Mouse (Mus musculus): ENCODE data around the gene Nup205.

Nup205 gene

DNA sequence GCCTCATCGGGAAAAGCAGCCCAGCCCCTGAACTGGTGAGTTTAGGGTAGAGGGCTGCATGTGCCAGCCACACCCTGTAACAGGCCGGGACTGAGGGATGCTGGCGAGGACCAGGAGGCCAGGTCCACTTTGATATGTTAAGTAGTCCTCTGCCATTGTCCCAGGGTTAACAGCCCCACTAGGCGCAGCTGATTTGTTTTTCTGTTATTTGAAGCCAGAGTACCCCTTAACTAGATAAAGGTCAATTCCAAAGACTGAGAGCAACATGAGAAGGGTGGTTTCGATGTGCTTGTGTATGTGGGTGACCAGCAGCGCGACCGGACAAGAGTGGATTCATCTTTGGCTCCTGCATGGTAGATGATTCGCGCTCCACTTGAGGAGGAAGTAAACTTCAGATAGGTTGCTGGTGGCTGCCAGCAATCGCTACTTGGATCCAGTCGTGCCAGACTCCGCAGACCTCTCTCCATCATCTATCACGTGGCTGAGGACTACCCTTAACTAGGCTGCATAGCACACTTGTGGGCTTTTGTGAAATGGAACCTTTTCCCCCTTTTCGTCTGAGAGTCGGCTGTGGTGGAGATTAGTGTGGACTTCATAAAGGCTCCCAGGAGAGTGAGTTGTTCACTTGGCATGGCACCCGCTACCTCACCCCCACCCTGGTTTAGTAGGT, 74.7 kb downstream of the Nup205 start:
- no peak for DNase-seq

DNA sequence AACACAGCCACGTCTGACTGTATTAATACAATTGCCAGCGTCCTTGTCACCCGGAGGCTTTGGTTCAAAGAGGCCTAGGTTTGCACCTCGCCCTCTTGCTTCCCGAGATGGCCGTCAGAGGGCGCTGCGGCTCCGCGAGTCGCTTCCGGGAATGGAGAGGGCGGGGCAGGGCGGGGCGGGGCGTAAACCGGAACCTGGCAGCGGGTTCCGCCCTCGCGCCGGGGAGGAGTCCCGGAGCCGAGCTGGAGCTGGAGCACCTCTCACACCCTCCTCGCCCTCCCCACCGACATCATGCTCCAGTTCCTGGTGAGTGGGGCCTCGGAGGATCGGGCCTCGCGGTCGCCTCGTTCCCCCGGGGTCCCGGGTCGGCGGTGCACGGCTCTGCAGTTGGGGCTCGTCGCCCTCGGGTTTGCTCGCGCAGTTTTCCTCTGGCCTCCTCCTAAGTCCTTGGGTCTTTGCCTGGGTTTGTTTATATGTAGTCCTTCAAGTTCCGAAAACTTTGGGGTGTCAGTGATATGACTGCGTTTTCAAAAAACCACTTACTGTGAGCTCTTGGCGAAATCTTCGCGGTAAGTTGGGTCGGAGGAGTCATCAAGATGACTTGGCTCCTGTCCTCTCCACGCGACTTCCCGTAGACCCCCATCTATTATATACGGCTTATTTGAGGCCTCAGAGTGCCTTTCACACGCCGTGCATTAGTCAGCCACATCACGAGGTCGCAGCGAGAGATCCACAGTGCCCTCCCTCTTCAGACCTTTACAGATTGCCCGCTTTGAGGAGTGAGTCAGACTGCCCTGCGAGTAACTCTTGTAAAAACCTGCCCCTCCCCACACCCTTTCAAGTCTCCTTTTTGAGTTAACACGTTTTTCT, 75.5 kb downstream of the Nup205 start:
- peak; percentile 83 for DNase-seq

DNA sequence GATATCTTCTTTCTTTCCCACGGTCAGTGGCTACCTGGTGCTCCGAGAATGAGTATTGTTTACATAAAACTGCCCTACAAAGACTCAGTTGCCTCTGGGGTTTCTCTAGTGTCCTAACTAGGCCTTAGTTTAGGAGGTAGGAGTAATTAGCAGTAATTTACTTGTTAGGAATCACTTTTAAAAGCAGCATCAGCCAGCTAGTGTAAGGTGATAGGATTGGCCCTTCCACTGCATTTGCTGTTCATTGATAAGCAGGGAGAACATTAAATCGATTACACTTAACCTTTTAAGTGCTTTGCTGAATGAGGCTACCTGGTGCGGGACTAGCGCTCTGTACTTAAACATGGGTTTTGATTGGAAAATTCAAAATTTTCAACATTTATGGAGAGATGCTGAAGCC, 76.3 kb downstream of the Nup205 start:
- no peak for DNase-seq

DNA sequence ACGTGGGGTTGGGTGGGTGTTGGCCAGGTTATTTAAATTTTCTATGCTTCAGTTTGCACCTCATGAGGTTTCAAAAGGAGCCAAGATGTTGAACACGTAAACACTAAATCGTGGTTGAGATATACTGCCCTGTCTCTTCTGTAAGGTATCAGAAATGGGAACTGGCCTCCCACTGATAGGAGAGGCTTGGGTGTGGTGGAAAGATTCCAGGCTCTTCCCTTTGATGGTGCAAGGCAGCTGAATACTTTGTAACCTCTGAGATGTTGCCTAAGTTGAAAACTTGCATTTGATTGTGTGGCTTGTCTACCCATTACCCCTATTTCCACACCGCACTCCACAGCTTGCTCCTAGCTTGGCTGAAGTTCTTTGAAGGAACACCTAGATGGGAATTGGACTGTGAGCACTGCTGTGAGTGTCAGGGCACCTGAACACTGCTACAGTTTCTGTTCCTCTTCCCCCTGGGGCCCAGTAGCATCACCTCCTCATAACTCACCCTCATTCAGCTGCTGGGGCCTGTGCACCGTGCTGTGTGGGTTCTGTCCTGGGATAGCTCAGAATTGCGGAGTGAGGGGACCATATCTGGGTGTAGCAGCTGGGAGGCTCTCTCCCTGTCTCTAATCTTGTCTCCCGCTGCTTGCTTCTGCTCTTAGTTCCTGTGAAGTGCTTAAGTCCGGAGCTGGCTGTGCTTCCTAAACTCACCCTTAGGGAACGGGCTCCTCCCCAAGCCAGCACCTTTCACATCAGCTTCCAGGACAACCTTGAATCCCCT, 77.1 kb downstream of the Nup205 start:
- no peak for DNase-seq

GRCm38 (mm10) chr6:35255017-35255416, 77.8 kb downstream of the Nup205 start:
- DNase-seq = no peak

- DNase-seq = peak; percentile 52
Observed at GRCm38 (mm10) chr6:35256691-35257090, 79.5 kb downstream of the Nup205 start.

- DNase-seq = no peak
Observed at GRCm38 (mm10) chr6:35257626-35258190, 80.5 kb downstream of the Nup205 start.

- no peak for DNase-seq
Observed at GRCm38 (mm10) chr6:35258922-35259321, 81.7 kb downstream of the Nup205 start.

DNA sequence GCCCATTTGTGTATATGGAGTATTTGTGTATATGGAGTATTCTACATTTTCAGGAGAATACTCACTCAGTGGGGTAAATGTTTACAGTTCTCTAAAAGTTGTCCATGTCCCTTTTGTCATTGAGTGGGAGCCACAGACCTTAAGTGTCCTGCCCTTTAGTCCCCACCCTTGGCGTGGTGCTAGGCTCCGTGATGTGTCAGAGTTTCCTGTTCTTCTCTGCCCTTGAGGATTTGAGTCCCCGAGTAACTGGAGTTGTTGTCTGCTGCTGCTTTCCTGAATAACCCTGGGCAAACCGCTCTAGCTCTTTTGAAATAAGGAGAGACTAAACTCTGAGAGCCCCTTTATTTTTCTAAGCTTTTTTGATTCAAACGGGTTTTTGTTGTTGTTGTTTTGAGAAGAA, 82.3 kb downstream of the Nup205 start:
- no peak for DNase-seq

GRCm38 (mm10) chr6:35260531-35260930, 83.3 kb downstream of the Nup205 start:
- DNase-seq = no peak

DNA sequence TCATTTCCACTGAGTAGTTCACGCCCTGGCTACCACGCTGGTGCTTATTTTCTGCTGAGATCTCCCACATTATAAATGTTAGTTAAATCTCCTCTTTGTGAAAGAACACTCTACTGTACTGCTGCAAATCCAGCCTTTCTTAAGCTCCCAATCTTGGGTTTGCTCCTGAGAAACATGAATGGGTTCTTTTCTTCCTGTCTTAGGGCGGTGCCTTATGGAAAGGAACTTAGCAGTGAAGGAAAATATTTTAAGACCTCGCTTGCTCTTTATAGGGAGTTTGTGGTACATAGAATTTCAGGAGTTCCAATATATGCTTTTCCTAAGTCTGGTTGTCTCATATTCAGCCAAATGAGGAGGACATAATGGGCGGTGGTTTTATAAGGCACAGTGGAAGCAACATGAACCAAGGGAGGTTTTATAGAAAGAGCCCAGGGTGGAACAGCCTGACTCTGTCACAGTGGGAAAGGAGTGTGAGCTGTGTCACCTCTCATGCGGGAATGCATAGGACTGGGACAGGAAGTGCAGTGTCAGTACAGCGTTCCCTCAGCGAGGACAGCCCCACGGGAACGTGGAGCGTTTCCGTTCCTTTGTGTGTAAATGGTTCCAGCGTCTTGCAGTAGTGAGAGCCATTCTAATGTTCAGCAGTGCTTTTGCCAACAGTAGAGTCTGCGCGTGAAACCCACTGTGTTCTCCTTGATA, 88.5 kb downstream of the Nup205 start:
- DNase-seq = no peak

- no peak for DNase-seq
Observed at GRCm38 (mm10) chr6:35268711-35269110, 91.5 kb downstream of the Nup205 start.

DNA sequence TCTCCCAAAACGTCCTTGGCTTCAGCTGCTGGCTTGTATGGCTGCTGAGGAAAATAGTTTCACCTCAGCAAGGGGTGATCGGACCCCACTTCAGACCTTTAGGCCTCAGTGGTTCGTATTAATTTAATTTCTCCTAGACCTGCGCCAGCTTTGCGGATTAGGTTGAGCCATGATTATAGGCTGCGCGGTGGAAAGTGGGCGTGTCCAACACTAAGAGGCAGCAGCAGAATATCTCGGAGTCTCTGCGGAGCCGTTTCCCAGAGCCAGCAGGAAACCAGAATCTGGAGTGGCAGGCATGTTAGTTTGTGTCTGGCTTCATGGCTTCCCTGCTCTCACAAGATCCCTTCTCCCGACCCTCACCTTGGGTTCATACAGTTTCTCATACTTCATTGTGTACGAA, 92.4 kb downstream of the Nup205 start:
- DNase-seq = no peak

DNA sequence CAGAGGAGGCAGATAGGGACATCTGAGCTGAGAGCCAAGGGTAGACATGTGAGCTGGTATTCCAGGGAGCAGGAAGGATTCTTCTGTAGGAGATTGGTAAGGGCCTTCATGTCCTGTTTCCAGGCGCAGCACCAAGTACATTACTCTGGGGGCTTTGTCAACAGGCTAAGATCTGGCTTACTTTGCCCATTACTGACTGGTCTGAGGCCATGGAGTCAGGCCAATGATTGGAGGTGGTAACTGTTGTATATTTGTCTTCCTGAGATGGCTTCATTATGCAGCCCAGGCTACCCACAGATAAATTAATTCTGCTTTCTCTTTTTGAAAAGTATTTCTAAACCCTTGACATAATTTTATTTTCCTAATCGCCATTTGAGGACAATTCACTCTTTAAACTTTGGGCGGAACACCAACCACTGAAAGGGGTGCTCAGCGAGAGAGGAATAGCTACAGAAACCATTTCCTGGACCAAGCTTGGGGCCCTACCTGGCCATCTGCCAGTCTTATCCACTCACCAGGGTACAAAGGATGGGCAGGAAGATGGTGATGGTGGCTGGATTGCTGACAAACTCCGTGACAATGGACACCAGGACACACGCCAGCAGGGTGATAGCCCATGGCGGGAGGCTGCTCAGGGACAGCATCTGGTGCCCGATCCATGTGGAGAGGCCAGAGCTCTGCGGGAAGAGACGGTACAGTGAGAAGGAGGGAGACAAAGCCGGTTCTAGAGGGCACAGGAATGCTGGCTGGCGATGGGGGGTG, 94.1 kb downstream of the Nup205 start:
- peak; percentile 13 for DNase-seq

GRCm38 (mm10) chr6:35271868-35272765, 94.9 kb downstream of the Nup205 start:
- DNase-seq = no peak

GRCm38 (mm10) chr6:35273391-35274082, 96.3 kb downstream of the Nup205 start:
- DNase-seq = no peak

GRCm38 (mm10) chr6:35277903-35278587, 100.8 kb downstream of the Nup205 start:
- no peak for DNase-seq

DNA sequence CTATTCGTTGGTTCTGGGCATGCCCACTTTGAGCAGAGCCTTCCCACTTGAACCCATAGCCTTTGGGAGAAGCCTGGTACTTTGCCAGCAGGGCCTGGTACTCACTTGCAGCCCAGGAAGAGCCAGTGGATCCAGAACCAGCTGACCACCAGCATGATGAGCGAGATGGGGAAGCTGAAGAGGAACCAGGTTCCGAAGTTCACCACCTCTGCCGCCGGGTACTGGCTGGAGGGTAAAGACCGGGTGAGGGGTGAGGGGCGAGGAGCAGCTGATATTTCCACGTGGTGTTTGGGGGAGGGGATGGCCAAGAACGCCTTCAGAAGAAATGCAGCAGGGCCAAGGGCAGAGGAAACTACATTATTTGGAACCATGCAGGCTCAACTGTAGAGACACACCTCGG, 102.1 kb downstream of the Nup205 start:
- no peak for DNase-seq

DNA sequence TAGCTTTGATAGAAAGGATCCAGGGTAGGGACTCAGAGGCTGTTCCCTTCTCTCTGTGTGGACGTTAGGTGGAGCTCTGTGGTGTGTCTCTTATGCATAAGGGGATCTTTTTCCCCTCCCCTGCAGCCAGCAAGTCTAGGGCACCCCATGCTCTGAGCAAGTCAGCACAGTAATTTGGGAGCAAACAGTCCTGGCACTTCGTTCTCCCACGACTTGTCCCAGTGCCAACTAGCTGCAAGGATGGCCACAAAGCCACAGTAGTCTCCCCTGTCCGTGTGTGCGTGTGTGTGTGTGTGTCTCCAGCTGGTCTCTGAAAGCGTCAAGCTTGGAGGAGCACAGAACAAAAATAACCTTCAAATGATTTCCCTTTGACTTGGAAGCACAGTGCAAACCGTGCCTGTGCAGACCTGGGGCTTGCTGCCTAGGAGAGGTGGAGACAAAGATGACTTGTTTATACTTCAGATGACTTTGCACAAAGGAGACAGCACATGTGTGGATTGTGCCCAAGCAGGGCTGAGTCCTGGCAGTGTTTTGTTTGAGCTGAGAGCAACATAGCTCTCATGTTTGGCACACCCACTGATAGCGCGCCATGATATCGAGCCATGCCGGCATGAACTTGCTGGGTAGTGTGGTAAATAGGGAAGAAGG, 111.0 kb downstream of the Nup205 start:
- peak; percentile 61 for DNase-seq

Measured in layer of hippocampus, adult 9-11 months (tissue).